Mouse (Mus musculus) inflammation-experienced regulatory T-cells (primary cell): ENCODE data around the gene Nrbf2. TPM values are rescaled to one million over a fixed set of nuclear protein-coding genes. Genes with fewer than 3 reads are reported as not detected.

Source experiments
- polyA plus RNA-seq, 2 experiments: library from polyadenylated mRNA; unstranded; fragments of 100-300 nt; shearing (Covaris generic); gene quantifications; one replicate each; pipeline ENCODE4 v1.2.1; 2017

Gene Nrbf2
- polyA plus RNA-seq = 10 to 100 TPM; 50.3 to 52.1 TPM

GRCm38 (mm10) chr10:67285176-67285814, at the start of gene Nrbf2:
Gene Nrbf2, minus strand, starts transcription at chr10:67285305.

Other genes starting within 250 kb of the Nrbf2 start
- 10 to 100 TPM; 60.4 to 65.0 TPM for gene Jmjd1c, start 189.2 kb downstream of the Nrbf2 start, polyA plus RNA-seq
- 10 to 100 TPM; 19.0 to 29.1 TPM for gene Reep3, start 188.4 kb downstream of the Nrbf2 start, polyA plus RNA-seq